Comparison of ENCODE assay signal across 13 mouse cellular contexts in genomic region chr13:41416065-41417016, GRCm38 (mm10).
DNase-seq lines count a peak whose midpoint lies in the region; ATAC-seq and TF ChIP-seq lines count a peak whose summit lies in the region.
"Had no signal": no experiment of that assay in that cellular context is flagged by ENCODE, and none has a peak within 500 bp of the region (broad histone marks: within the 10 kb centered on the region; RNA-seq: fewer than 3 reads in every experiment).

No protein-coding gene starts in this region.

- peak; percentile 62 for DNase-seq in heart, adult 11 months
- DNase-seq in heart, postnatal 25 days (ENCODE audit: low spot score): no peak
- DNase-seq in brain, embryonic 18.5 days (ENCODE audit: low read depth, low spot score): peak; percentile 34
- no peak for DNase-seq in gastrocnemius, postnatal 4 days (ENCODE audit: low spot score in 2 of 2)
- DNase-seq in liver, postnatal 0 days: no peak
- DNase-seq: heart, postnatal 10 days; kidney, adult 9 months; layer of hippocampus, adult 9-11 months; liver had no signal

- no peaks in the 10 kb centered on the region for H3K36me3 ChIP-seq in hindbrain, embryonic 15.5 days
- no peaks in the 10 kb centered on the region for H3K36me3 ChIP-seq in neural tube, embryonic 14.5 days (ENCODE audit: control insufficient read depth, insufficient read depth, low read length)
- no peaks in the 10 kb centered on the region for H3K36me3 ChIP-seq in liver, postnatal 0 days (replicated peaks; ENCODE audit: insufficient read depth, low read length)

- no peaks in the 10 kb centered on the region for H3K27me3 ChIP-seq in hindbrain, embryonic 15.5 days
- no peaks in the 10 kb centered on the region for H3K27me3 ChIP-seq in neural tube, embryonic 14.5 days (ENCODE audit: control insufficient read depth, insufficient read depth, low read length)
- H3K27me3 ChIP-seq in liver, postnatal 0 days (ENCODE audit: insufficient read depth, low read length): no peaks in the 10 kb centered on the region

- 36% methylated on average over 11 of the region's 11 CpGs for WGBS in hindbrain, embryonic 15.5 days
- WGBS in neural tube, embryonic 14.5 days: 22% methylated on average over 11 of the region's 11 CpGs
- 77% methylated on average over 11 of the region's 11 CpGs for WGBS in liver, postnatal 0 days (ENCODE audit: insufficient replicate concordance)

- ATAC-seq in hindbrain, embryonic 15.5 days (ENCODE audit: low FRiP score, low read depth): peak; percentile 94
- ATAC-seq in neural tube, embryonic 14.5 days (ENCODE audit: low read depth): peak; percentile 97
- no peak for ATAC-seq in cerebellum, adult (ENCODE audit: insufficient number of reproducible peaks, low FRiP score, low TSS enrichment)
- no peak for ATAC-seq in liver, postnatal 0 days

- intact Hi-C loops in heart, postnatal 25 days (cut with DNase I): no loop called here

- TF ChIP-seq CTCF in liver, postnatal 0 days (IDR thresholded peaks at IDR 0.05; ENCODE audit: low read depth): no peak

- peaks cover 13% of the 10 kb centered on the region for H3K4me1 ChIP-seq in hindbrain, embryonic 15.5 days (replicated peaks)
- H3K4me1 ChIP-seq in neural tube, embryonic 14.5 days (ENCODE audit: control insufficient read depth, insufficient read depth, low read length): peaks cover 6% of the 10 kb centered on the region
- H3K4me1 ChIP-seq in liver, postnatal 0 days (ENCODE audit: insufficient read depth): peaks cover 7% of the 10 kb centered on the region; the same call in 1 of the 2 replicates

- H3K4me3 ChIP-seq in hindbrain, embryonic 15.5 days: no peak overlapping the region
- no peak overlapping the region for H3K4me3 ChIP-seq in neural tube, embryonic 14.5 days (ENCODE audit: low read depth, low read length)
- H3K4me3 ChIP-seq in liver, postnatal 0 days (ENCODE audit: low read depth, low read length): no peak overlapping the region

- no peak overlapping the region for H3K4me2 ChIP-seq in hindbrain, embryonic 15.5 days
- H3K4me2 ChIP-seq in neural tube, embryonic 14.5 days (ENCODE audit: low read depth, low read length): 0 out of 2 replicates have a peak overlapping the region, but pooled peaks have one; percentile 4
- no peak overlapping the region for H3K4me2 ChIP-seq in liver, postnatal 0 days (ENCODE audit: low read depth, low read length)

- no peak for TF ChIP-seq EP300 in liver, postnatal 0 days (IDR thresholded peaks at IDR 0.05; ENCODE audit: low read depth)

- H3K9ac ChIP-seq in hindbrain, embryonic 15.5 days: no peak overlapping the region
- 0 out of 2 replicates have a peak overlapping the region, but pooled peaks have one; percentile 13 for H3K9ac ChIP-seq in neural tube, embryonic 14.5 days (replicated peaks; ENCODE audit: low read depth, low read length)
- H3K9ac ChIP-seq in liver, postnatal 0 days (replicated peaks): no peak overlapping the region

- no peaks in the 10 kb centered on the region for H3K9me3 ChIP-seq in hindbrain, embryonic 15.5 days
- H3K9me3 ChIP-seq in neural tube, embryonic 14.5 days (ENCODE audit: control insufficient read depth, low read length): no peaks in the 10 kb centered on the region
- H3K9me3 ChIP-seq in liver, postnatal 0 days (ENCODE audit: low read length): no peaks in the 10 kb centered on the region

- H3K27ac ChIP-seq in hindbrain, embryonic 15.5 days (replicated peaks): peak overlapping the region; percentile 79
- peak overlapping the region; percentile 73 for H3K27ac ChIP-seq in neural tube, embryonic 14.5 days (ENCODE audit: low read depth, low read length)
- no peak overlapping the region for H3K27ac ChIP-seq in liver, postnatal 0 days (ENCODE audit: low read depth)
- H3K27ac ChIP-seq: macrophage had no signal

Comparison
In these comparisons a context has a peak if more than half of its experiments do, and no peak if none do; other contexts are left out.
1. DNase-seq: peak in heart, adult 11 months (single experiment) and brain, embryonic 18.5 days (single experiment); none in heart, postnatal 25 days (single experiment), gastrocnemius, postnatal 4 days (0 of 2) and liver, postnatal 0 days (single experiment).
2. ATAC-seq: peak in hindbrain, embryonic 15.5 days (single experiment) and neural tube, embryonic 14.5 days (single experiment); none in cerebellum, adult (single experiment) and liver, postnatal 0 days (single experiment).